Mouse (Mus musculus) G1E-ER4 (cell line): ENCODE data around the gene Fgfr2. TPM values are rescaled to one million over a fixed set of nuclear protein-coding genes. Genes with fewer than 3 reads are reported as not detected.

Source experiments
- GATA1 ChIP-seq: IDR thresholded peaks from one replicate; pipeline ENCODE4 v1.8.0; 2012; ENCODE audit warnings: low read length, inconsistent platforms
- polyA plus RNA-seq: library from polyadenylated mRNA; stranded (reverse); fragments of >175 nt; gene quantifications from 2 replicates; pipeline ENCODE4 v1.2.3, GENCODE M21; 2012

The Fgfr2 gene
- polyA plus RNA-seq, 1 experiment, result not detected

DNA sequence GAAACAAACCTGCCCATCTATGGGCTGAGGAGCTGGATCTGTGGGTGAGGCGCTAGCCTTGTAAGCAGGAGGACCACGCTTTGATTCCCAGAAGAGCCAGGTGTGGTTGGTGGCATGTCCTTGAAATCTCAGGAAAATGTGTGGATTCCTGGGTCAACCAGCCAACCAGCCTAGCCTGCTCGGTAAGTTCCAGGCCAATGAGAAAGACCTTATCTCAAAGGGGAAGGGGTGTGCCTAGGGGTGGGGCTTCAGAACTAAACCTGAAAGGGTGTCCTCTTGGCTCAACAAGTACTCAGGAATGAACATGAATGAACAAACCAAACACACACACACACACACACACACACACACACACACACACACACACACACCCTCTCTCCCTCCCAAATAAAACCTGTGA is 81.4 kb downstream of the Fgfr2 start:
- no peak for TF ChIP-seq GATA1

DNA sequence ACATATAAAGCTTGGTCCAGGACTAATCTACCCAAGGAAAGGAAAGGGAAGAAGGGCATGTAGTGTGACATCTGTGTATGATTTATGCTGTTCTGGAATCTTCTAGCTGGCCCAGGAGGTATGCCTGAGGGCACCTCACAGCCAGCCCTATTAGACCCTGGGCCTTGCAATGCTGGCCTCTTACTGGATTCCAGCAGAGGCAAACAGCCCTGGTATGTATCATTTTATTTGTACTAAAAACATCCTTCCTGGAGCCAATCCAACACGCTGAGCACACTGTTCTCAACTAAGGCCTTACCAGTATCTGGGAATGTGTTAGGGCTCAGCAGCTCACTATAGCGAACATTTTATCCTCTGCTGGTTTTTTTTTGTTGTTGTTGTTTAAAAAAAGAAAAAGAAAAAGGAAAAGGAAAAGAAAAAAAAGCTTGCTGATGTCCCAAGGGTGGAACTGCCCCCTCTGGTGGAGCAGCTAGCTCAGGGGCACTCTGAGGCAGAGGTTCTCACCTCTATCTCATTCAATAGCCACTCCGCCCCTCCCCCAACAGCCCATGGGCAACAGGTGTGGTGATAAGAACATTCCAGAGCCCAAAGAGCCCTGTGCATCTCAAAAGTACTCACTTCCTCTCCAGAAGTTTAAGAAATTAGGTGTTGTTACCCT is 82.3 kb downstream of the Fgfr2 start:
- TF ChIP-seq GATA1, result no peak

DNA sequence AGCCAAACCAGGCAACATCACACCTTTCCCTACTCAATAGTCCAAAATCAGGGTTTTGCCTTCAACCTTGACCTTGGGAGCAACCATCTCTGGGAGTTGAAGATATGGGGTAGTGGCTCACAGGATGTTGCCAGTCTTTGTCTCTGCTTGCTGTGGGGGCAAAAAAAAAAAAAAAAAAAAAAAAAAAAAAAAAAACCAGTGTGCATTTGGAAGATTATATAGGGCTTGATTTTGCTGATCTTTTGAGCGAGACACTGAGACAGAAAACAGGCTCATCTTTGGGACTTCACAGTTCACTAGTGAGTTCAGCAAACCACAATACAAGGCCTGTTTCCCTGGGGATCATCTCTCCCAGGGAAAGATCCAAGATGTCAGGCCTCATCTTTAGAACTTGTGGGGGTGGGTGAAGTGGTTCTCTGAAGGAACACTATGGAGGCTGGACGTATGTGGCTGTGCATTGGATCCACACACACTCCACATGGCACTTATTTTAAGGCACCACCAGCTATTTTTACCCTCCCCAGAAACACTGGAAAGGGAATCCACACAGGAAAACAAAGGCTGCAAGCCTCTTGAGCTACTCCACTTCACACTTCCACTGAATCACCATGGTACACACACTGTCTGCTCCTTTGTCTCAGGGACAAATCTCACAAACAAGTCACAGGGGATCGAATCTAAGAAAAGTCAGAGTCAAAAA is 83.4 kb downstream of the Fgfr2 start:
- no peak for TF ChIP-seq GATA1

DNA sequence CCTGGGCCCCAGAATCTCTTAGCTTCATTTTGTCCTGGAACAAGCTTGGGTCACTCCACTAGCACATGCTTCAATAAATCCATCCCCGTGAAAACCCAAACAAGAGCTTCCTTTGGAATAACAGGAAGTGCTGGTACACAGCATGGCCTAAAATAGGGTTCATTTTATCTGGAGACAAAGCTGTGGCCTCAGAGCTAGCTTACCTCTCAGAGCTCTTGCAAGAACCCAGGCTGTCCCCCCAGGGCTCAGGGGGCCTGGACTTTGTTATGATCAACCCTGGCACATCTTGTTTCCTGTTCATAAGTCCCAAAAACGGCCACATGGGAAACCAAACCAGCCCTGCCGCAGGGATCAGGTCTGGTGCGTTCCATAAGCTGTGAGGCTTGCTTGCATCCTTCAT is 85.5 kb downstream of the Fgfr2 start:
- TF ChIP-seq GATA1, result no peak

DNA sequence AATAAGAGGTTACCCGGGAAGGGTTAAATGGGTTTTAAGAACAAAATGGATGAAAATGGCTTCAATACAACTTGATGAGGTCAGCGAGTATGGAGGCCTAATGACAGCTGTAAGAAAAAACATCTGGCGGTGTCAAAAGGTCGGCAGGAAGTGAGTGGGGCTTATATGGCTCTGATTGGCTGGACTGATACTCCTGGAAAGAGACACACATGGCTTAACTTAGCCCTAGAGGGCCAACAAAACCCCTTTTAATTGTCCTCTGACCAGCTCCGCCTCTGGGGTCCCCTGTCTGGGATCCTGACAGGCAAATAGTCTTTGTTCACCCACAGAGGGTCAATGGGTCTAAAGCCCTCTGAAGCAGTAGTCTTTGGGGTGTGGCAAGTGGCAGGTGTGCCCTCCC is 85.9 kb downstream of the Fgfr2 start:
- no peak for TF ChIP-seq GATA1

DNA sequence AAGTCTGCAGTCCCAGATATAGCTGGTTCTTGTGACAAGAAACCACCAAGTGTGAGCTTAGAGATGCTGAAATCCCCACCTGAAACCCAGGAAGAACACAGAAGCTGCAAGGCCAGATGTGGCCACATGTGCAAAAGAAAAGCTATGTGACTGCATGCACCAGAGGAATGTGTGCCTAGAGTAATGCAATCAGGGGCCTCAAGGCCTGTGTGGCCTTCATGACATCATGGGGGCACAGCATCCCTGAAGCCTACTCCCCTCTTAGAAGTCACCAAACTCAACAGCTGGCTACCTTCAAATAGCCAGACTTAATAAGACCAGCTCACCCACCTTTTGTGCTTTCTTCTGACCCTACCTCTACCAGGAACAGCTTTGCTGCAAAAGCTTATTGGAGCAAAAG is 87.2 kb downstream of the Fgfr2 start:
- TF ChIP-seq GATA1, result no peak

DNA sequence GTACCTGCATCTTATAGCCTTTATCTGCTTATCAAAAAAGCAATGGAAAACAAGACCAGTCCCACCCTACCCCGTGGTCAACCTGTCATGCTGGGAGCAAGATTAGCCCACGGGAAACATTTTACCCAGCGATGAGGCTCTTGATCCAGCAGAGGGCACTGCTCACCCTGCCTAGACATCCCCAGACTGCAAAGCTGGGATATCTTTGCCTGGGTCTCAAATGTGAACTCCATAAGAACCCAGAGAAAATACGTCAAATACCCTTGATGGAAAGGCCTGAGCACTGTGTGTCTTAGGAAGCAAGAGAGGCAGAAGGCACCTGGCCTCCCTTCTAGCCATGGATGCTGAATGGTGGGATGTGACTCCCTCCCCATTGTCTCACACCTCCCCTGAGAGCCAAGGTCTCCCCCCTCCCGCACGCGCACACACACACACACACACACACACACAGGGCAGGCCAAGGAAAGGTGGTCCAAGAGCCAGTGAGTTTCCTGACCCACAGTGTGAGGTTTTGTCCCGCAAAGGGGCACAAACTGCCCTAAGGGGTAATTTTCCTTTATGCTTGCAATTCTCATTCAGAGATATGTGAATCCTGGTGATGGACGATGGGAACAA is 90.5 kb downstream of the Fgfr2 start:
- TF ChIP-seq GATA1, result no peak

DNA sequence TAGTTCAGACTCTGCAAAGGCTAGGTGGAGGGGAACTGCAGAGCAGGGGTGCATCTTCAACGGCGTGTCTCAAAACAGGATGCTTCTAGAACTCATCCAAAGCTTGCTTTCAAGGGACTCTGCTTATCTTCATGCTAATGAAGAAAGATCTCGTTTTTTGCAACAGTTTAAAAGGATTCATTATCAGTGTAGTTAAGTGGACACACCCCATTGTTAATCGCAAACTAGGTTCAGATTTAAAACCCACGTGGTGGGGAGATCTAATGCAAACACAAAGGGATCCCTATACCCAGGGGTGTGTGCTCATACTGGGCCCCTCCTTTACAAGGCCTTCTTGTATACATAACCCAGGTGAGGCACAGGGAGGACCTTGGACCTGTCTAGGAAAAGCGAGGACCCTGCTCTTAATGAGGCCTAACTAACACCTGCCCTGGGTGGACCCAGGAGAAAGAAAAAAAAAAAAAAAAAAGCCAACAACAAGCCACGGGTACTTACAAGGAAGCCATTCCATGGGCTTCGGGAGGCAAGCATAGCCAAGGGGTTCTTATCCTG is 93.6 kb downstream of the Fgfr2 start:
- TF ChIP-seq GATA1, result no peak

DNA sequence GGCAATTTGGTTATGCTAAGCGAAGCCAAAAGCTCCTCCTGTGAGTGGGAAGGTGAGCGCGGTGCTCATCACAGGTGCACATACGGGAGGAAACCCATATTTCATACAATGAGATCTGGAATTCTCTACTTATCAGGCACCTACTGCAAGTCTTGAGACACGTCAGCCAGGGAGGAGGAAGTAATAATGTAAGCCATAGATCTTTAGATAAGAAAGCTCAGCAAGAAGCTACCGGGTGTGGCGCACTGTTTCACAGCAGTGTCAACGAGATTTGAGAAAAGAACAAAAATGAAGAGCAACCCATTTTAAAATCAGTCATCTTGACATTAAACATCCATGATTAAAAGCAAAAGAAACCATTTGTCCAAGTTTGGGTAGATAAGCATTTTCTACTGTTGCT is 94.1 kb downstream of the Fgfr2 start:
- no peak for TF ChIP-seq GATA1

DNA sequence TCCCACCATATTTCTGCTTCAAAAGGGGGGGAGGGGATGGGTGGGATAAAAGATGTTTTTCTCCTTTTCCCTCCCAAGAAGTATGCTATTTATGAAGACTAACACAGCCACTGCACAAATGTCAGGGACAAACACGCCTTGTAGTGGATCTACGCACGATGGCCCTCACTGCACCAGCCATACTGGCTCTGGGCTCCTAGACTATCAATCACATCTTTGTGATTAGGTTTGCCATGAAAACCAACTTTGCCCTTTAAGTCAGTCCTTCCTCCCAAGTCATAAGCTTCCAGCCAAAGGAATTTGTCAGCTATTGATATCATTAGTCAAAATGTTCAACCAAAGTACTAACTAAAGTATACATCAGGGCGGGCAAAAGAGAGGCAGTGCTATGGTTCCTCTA is 95.2 kb downstream of the Fgfr2 start:
- no peak for TF ChIP-seq GATA1

DNA sequence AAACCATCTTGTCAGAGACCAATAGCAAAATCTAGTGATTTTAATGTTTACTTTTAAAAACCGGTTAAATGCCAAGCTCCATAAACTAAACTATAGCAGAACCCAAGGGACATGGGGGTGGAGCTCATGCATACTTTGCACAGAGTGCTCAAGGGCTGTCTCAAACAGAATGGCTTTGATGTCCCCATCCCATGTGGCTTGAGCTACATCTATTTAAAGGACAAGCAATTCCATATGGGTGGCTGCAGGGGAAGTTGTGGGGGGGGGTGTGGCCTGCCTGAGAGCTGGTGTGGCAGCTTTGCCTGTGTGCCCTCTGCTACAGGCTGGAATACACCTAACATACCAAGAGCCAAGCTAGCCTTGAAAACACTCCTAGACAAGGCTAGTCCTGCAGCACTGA is 98.5 kb downstream of the Fgfr2 start:
- no peak for TF ChIP-seq GATA1

DNA sequence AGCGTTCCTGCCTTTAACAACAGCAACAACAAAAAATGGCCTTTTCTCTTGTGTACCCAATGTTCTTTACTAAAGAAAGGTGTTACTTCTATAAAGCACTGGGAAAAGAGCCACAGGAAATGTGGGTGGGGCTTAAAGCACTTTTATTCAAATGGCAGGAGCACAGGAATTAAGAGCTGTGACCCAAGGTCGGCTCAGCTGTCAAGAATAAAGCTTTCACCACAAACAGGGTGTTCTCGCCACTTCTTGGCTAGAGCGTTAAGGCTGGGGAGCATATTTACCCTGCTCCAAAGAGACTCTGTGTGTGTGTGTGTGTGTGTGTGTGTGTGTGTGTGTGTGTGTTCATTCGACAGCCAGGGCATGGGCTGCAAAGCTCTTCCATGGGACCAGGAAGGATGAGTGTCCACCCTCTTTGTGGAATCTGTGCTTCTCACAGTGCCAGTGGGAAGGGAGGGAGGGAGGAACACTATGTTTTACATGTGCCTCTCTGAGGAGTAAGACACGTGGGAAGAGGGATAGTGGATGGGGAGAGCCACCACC is 103.6 kb downstream of the Fgfr2 start:
- no peak for TF ChIP-seq GATA1

DNA sequence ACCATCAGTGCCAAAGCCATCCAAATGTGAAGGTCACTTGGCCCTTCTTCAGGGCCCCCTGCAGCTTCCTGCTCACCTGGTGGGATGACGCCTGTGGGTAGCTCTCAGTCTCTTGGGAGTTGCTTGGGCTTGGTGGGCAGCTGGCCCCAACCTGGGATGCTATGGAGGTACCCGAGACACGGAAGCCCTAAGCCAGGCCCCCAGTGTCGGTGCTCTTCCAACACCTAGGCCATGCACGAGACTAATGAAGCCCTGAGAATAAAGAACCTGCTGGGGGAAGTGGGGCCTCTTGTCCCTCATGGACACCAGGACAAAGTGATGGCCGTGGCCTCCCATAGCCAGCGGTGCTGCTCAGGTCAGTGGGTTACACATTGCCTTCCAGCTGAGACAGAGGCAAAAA is 104.2 kb downstream of the Fgfr2 start:
- no peak for TF ChIP-seq GATA1

DNA sequence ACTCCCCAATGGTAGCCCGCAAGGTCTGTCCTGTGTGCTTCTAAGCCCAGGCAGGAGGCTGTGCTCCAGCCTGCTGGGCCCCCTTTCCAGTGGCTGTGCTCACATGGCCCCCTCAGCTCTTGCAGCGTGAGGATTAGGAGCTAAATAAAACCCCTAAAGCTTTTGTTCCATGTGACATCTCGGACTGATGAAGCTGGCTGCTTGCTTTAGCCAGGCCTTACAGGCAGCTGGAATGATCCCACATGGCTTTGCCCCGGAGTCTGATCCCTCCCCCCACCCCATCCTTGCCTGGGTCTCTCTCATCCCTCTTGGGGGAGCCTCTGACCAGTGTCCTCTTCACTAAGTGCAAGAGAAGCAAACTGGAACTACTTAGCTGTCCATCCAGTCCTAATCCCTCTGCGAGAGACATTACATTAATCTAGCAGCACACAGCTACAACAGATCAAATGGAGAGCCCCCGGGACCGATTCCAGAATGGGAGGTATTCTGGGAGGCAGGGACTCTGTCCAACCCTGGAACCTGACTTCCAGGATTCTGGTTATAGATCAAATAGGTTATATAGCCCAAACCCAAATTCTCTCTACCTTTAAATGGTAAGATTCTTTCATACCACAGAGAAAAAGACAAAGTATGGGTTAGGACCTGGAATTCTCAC is 107.6 kb downstream of the Fgfr2 start:
- TF ChIP-seq GATA1, result no peak

DNA sequence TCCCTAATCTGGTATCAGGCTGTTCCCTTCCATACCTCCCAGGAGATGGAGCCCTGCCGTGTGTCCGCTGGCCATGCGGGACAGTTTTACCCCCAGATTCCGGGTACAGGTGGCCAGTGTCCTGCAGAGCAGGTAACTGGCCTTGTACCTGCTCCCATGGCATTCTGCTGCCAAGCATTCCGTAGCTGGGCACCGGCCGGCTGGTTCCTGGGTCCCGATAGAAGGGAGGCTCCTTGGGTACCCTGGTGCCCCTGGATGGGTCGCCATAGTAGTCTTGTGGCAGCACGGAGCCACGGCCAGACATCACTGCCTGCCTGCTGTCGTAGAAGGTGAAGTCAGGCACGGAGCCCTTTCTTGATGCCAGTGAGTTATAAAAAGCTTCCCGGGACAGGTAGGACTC is 108.5 kb downstream of the Fgfr2 start:
- no peak for TF ChIP-seq GATA1

DNA sequence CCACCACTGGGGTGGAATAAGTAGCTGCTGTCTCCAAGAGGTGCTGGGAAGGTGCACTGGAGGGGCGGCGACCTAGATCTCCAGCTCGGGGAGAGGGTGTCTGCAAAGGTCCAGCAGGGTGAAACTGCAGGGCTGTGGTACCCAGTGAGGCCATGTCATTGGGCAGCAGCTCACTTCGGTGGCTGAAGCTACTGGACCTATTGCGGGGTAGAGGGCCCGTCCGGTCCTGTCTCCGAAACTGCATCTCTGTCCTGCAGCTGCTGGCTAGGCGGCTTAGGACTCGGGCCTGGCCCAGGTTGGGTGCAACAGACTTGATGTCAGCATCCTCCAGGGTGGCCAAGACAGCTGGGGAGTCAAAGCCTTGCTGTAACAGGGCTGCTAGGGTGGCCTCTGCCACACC is 109.2 kb downstream of the Fgfr2 start:
- TF ChIP-seq GATA1, result no peak
